Mouse (Mus musculus) layer of hippocampus, postnatal 36 days (tissue): Measurements from ENCODE around the gene H2-T23. TPM values are rescaled to one million over a fixed set of nuclear protein-coding genes. Genes with fewer than 3 reads are reported as not detected.
"Not testable (repeated sequence)": the region's sequence is repeated elsewhere in the genome, so short reads cannot be mapped to it uniquely, and the experiment has no call there.

Experiments
- DNase-seq, 2 experiments: peaks; one replicate each; pipeline ENCODE4 v3.0.0; 2022
- total RNA-seq, 2 experiments: library from RNA; stranded (reverse); gene quantifications; 2 replicates each; pipeline ENCODE4 v1.2.3; 2021

H2-T23 gene
- 1 to 10 TPM; 4.7 to 5.0 TPM for total RNA-seq

- not testable (repeated sequence) for DNase-seq
Measured at GRCm38 (mm10) chr17:36032351-36032875, at the start of gene H2-T23. TSS of gene H2-T23 (minus strand) at chr17:36032855.

DNA sequence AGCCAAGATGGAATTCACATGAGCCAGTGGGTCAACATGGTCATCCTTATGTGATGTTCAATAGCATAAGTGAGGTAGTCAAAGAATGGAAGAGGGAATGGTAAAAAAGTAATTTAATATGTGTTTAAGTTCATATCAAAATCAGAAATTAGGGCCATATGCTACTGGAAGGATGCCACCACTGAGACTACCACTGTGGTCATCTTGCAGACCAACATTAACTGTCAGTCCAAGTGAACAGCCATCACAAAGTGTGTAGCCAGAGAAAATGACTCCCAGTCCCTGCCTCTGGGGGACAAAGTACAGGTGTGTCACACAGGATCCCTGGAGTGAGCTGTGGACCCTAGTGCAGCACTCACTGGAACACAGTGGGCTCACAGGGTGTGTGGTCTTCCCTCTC, 49.2 kb upstream of the H2-T23 start:
- not testable (repeated sequence) for DNase-seq

DNA sequence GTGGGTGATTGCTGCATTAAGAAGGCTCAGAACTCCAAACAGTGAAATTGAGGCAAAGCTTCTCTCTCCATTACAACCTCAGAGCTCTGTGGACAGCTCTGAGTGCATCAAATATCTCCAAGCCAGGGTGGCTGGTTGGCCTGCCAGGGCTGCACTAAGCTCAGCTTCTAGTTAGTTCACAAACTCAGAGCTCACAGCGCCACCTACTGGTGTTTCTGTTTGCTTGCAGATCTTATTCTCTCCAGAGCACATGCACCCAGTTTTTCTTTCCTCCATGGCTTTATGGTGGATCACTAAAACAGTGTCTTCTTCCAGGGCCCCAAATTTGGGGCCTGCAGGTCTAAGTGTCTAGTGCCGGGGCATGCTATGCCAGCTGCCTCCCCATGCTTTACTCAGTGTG, 28.2 kb upstream of the H2-T23 start:
- peak; percentile 80 to 83 for DNase-seq

- not testable (repeated sequence) for DNase-seq
Measured at GRCm38 (mm10) chr17:36058362-36058761, 25.7 kb upstream of the H2-T23 start, which contains the start of gene Gm11127. TSS of gene Gm11127 (minus strand) at chr17:36058371.

GRCm38 (mm10) chr17:36057927-36058326, 25.3 kb upstream of the H2-T23 start:
- not testable (repeated sequence) for DNase-seq

GRCm38 (mm10) chr17:36043286-36043685, 10.6 kb upstream of the H2-T23 start:
- DNase-seq: no peak

DNA sequence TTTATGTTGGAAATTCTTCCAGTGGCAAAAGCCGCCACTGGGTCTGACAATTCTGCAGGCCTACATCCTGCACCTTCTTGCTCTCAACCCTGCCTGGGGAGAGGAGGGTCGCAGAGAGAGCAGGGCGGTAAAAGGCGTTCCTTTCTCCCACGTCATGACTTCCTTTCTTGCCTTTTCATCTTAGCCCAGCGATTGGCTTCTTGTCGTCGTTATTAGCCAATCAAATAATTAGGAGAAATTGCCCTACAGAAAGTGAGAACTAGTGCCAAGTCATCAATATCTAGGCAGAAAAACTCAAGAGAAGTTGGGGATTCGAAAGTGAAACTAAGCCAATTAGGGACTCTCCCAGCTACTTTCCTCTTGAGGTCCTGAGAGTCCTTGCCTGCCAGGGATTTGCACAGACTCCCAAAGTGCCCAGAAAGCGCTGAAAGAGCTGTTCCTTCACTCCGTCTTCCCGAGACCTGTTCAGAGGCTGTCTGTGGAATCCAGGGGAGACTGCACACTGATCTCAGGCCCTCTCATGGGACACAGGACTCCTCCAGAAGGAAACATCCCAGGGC, 10.0 kb upstream of the H2-T23 start, which contains the start of the genes H2-T22 and Gm6034:
Gene H2-T22, minus strand, starts transcription at position 138 of the 560 bp plus-strand sequence.
Gene Gm6034, plus strand, starts transcription at position 352 of the 560 bp plus-strand sequence.
- DNase-seq: peak; percentile 66 to 68

GRCm38 (mm10) chr17:36042055-36042454, 9.4 kb upstream of the H2-T23 start:
- peak; percentile 12 to 16 for DNase-seq

- DNase-seq: not testable (repeated sequence)
Measured at GRCm38 (mm10) chr17:36040604-36041003, 7.9 kb upstream of the H2-T23 start.

- not testable (repeated sequence) for DNase-seq
Measured at GRCm38 (mm10) chr17:36036126-36036525, 3.5 kb upstream of the H2-T23 start.

DNA sequence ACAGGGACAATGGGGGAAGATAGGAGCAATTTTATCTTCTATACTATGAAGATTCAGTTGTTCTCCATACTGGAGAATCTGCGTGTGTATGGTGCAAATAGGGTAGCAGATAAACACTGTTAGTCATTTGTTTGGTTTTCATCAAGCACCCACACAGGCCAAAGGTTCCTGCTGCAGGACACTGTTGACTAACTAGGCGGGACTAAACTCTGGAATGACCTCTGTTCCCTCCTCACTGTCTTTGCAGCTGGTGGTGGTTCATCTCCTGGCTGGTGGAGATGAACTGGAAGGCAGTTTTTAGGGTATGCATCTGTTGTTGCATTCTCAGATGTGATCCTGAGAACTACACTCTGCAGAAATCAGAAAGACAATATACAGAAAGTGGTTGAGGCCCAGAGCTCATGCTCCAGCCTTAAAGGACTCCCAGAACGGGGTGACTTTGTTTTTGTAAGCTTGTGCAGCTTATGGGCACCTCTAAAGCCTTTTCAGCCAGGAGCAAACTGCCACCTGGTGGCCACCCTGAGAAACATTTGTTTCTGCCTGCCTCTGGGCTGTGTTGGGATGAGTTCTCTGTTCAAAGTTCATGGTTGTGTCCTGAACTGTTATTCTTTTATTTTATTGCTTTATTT, 2.5 kb upstream of the H2-T23 start:
- DNase-seq: peak in 1 of 2 experiments; percentile 51

GRCm38 (mm10) chr17:36034524-36034923, 1.9 kb upstream of the H2-T23 start:
- not testable (repeated sequence) for DNase-seq

DNA sequence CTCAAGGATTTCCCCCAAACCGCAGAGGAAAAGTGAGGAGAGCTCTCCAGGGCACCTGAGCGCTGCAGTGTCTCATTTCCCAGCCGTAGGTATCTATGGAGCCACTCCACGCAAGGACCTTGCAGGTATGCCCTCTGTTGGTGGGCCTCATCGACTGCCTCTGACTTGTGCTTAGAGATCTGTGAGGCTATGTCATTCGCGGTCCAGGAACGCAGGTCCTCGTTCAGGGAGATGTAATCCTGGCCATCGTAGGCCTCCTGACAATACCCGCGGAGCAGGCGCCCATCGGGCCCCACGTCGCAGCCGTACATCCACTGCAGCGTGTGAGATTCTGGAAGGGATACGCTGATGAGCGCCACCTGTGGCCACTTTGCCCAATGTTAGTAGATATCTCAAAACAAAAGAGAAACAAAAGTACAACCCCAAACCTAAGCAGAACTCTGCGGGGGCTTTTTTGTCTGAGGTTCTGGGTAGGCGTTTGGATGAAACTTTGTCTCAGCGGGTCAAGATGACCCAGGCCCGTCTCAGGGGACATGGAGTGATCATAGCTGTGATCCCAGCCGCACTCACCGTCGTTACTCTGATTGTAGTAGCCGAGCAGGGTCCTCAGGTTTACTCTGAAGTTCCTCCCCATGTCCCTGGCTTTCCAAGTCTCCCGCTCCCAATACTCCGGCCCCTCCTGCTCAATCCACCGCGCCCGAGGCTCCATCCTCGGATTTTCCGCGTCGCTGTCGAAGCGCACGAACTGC, 898 bp downstream of the H2-T23 start:
- peak; percentile 36 to 40 for DNase-seq

DNA sequence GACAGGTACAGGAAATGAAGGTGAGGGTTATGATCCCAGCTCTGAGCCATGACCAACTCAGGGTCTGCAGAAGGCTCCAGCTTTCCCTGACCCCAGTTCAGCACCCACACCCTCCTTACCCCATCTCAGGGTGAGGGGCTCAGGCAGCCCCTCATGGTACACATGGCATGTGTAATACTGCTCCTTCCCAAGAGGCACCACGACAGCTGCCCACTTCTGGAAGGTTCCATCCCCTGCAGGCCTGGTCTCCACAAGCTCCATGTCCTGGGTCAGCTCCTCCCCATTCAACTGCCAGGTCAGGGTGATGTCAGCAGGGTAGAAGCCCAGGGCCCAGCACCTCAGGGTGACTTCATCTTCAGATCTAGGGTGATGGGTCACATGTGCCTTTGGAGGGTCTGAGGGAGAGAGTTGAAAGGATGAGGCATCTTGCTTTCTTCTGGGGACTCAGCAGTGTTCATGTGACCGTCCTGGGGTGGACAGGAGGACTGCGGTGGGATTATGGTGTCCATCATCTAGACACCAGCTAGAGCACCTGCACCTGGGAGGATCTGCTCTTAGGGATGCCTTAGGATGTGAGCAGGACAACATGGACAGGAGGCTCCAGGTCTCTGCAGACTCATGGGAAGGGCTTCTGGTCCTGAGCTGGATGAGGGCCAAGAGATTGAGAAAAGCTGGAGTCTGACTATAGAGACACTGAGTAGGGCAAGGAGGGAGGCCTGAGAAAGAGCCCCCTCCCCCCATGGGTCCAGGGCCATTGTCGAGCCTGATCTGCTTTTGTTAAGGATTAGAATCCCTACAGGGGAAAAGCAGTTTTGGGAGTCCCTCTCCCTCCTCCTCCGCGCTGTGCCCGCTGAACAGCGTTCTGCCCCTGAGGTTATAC, 1.7 kb downstream of the H2-T23 start:
- DNase-seq: not testable (repeated sequence)

- DNase-seq: not testable (repeated sequence)
Measured at GRCm38 (mm10) chr17:36030046-36030702, 2.5 kb downstream of the H2-T23 start.

DNA sequence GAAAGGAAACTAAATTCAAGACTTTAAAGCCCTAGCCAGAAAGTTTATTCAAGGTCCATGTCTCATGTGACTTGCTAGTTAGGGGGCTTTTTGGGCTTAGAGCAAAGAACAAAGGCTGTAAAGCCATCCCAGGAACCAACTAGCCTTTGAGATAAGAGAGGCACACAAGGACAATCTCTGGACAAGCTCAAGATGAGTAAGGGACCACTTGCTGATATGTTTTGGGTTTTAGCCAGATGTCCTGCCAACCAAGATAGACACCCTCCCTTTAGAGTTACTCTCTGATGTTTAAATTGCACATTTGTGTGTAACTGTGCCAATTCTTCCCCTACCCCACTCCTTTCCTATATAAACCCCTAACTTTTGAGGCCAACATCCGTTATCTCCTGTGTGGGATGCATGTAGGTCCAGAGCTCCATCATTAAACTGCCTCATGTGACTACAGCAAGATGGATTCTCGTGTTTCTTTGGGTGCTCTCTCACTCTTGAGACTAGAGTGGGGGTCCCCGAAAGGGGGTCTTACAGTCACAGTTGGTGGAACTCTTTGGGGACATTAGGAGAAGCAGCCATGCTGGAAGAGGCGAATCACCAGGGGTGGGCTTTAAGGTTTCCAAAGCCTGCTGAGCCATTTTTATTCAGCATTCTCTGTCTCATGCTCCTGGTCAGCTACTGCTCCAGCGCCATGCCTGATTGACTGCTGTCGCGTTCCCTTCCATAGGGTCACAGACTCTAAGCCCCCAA, 3.6 kb downstream of the H2-T23 start:
- no peak for DNase-seq

DNA sequence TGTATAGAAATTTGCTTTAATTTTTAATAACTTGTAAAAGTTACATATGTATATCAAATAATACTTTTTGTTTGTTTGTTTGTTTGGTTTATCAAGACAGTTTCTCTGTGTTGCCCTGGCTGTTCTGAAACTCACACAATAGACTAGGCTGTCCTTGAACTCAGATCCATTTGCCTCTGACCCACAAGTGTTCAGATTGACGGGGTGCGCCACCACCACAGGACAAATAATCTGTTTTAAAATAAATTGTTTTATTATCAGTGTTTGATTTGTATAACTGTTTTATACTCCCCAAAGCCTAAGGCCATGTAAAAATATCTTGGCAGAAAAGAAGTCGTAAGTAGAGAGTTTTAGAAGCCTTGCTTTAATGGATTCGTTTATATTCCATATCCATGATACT, 5.0 kb downstream of the H2-T23 start:
- no peak for DNase-seq

GRCm38 (mm10) chr17:36025901-36026300, 6.8 kb downstream of the H2-T23 start:
- no peak for DNase-seq

DNA sequence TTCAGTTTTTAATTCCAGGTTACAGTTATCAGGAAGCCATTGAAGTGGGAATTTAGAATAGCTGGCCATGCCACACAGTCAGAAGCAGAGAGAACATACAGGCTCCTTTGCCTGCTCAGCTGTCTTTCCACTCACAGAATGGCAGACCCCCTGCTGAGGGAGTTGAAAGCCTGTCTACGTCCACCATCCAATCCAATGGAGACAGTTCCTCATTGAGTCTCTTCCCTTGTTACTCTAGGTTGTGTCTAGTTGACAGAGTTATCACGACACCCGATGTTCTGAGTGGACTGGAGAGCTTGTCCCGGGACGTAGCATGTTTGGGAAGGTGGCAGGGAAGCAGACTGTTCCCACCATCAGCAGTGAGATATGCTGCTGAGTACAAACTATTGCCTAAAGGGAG, 7.5 kb downstream of the H2-T23 start:
- no peak for DNase-seq
